Mouse (Mus musculus) mature B cell (primary cell): Measurements from ENCODE around the gene Anks1.

Source experiments
- in situ Hi-C: fragments of 300-500 bp; cut with MboI; formaldehyde crosslinking; loops from 2 replicates; pipeline ENCODE4 v1.14.3; 2019

The Anks1 gene

GRCm38 (mm10) chr17:28092297-28092696 is 183.2 kb downstream of the Anks1 start:
- in situ Hi-C loops: no loop called here

GRCm38 (mm10) chr17:28093837-28094236 is 184.7 kb downstream of the Anks1 start:
- in situ Hi-C loops: no loop called here

GRCm38 (mm10) chr17:28096418-28096817 is 187.3 kb downstream of the Anks1 start:
- in situ Hi-C loops: no loop called here

GRCm38 (mm10) chr17:28097308-28097707 is 188.2 kb downstream of the Anks1 start:
- in situ Hi-C loops: no loop called here

- in situ Hi-C loops: no loop called here
Observed at GRCm38 (mm10) chr17:28099086-28099485, 190.0 kb downstream of the Anks1 start.

GRCm38 (mm10) chr17:28100669-28101068 is 191.6 kb downstream of the Anks1 start:
- in situ Hi-C loops: no loop called here

- in situ Hi-C loops: no loop called here
Observed at GRCm38 (mm10) chr17:28101284-28101887, 192.3 kb downstream of the Anks1 start.

- in situ Hi-C loops: no loop called here
Observed at GRCm38 (mm10) chr17:28101902-28102319, 192.8 kb downstream of the Anks1 start.

- in situ Hi-C loops: no loop called here
Observed at GRCm38 (mm10) chr17:28104416-28104815, 195.3 kb downstream of the Anks1 start.

- in situ Hi-C loops: no loop called here
Observed at GRCm38 (mm10) chr17:28106352-28106751, 197.2 kb downstream of the Anks1 start.

- in situ Hi-C loops: no loop called here
Observed at GRCm38 (mm10) chr17:28107275-28107674, 198.2 kb downstream of the Anks1 start.

- in situ Hi-C loops: no loop called here
Observed at GRCm38 (mm10) chr17:28112266-28112665, 203.2 kb downstream of the Anks1 start.
